Mouse (Mus musculus): Measurements from ENCODE around the gene Gas2l1. TPM values are rescaled to one million over a fixed set of nuclear protein-coding genes. Genes with fewer than 3 reads are reported as not detected.

The Gas2l1 gene
- total RNA-seq, 2 experiments from 2014 or later = 0.87 to 1.3 TPM

DNA sequence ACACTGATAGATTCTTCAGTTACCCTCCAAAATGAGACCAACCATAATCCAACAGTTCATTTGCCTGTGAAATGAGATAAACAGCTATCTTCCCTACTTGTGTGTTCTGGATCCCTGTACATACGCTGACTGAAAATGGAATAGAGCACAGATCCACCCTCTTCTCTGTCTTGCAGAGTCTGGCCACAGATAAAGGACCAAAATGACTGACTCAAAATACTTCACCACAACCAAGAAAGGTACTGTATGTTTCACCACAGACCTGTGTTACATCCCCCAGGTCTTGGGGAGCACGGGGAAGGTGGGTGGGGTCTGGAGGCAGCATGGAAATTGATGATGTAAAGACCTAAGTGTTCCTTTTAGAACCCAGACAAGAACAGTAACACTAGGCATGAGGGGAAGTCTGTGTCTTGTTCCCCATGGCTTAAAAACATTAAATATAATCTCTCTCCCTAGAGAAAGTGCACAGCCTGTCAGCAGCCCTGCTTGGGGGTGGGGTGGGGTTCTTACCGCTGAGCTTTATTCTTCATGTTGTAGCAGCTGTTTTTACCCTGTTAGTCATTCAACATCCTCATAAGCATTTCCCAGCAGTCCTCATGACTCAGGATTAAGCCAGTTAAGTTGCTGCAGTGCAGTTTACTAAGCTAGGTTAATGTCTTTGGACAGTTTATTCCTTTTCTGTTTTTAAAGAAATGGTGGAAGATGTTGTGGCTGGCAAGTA lies 55.6 kb downstream of the Gas2l1 start:
- ATAC-seq (replicated peaks; ENCODE audit: low FRiP score, low TSS enrichment, poor library complexity, severe bottlenecking) = peak; percentile 79

- peak; percentile 48 for ATAC-seq (replicated peaks; ENCODE audit: low FRiP score, low TSS enrichment, poor library complexity, severe bottlenecking)
Measured at GRCm38 (mm10) chr11:5008867-5009266, 56.3 kb downstream of the Gas2l1 start.

- ATAC-seq (replicated peaks; ENCODE audit: low FRiP score, low TSS enrichment, poor library complexity, severe bottlenecking) = no peak
Measured at GRCm38 (mm10) chr11:5007186-5007585, 57.9 kb downstream of the Gas2l1 start.

DNA sequence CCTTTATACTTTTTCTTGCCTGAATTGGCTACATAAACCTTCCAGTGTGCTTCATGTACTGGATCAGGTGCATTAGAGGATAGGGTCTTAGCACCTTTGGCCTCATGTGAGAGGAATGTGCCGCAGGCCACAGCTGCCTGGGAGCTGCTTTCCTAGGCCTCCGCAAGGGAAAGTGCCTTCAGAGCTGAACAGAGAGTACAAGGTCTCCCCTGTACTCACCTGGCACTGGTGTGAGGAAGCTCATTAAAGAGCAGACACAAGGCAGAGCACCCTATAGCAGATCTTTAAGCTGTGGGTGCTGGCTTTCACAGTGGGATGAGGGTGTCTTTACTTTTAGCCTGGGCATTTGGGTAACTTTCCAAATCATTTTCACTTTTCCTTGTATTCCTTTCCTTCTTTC lies 59.6 kb downstream of the Gas2l1 start:
- no peak for ATAC-seq (replicated peaks; ENCODE audit: low FRiP score, low TSS enrichment, poor library complexity, severe bottlenecking)

Other genes starting within 250 kb of the Gas2l1 start
- gene Nf2, start 215.8 kb downstream of the Gas2l1 start, total RNA-seq (2014; fragmentation: Nextera tagmentation) = 39.0 and 45.3 TPM in 2 replicates
- 68.1 and 86.7 TPM in 2 replicates for gene Nf2, start 215.8 kb downstream of the Gas2l1 start, total RNA-seq (2017)
- 12.1 and 17.8 TPM in 2 replicates for gene Nipsnap1, start 191.4 kb downstream of the Gas2l1 start, total RNA-seq (2014; fragmentation: Nextera tagmentation)
- gene Nipsnap1, start 191.4 kb downstream of the Gas2l1 start, total RNA-seq (2017) = 11.6 and 13.7 TPM in 2 replicates
- 38.3 and 51.3 TPM in 2 replicates for gene Thoc5, start 170.0 kb downstream of the Gas2l1 start, total RNA-seq (2014; fragmentation: Nextera tagmentation)
- 66.9 and 68.5 TPM in 2 replicates for gene Thoc5, start 170.0 kb downstream of the Gas2l1 start, total RNA-seq (2017)
- gene Nefh, start 117.3 kb downstream of the Gas2l1 start, total RNA-seq (2014; fragmentation: Nextera tagmentation) = 21.1 and 23.4 TPM in 2 replicates
- 30.0 and 43.5 TPM in 2 replicates for gene Nefh, start 117.3 kb downstream of the Gas2l1 start, total RNA-seq (2017)
- 136 and 160 TPM in 2 replicates for gene Ap1b1, start 78.5 kb downstream of the Gas2l1 start, total RNA-seq (2014; fragmentation: Nextera tagmentation)
- gene Ap1b1, start 78.5 kb downstream of the Gas2l1 start, total RNA-seq (2017) = 116 and 165 TPM in 2 replicates
- not detected in 2 replicates for gene Rasl10a, start 7.2 kb downstream of the Gas2l1 start, total RNA-seq (2014; fragmentation: Nextera tagmentation)
- not detected in 2 replicates for gene Rasl10a, start 7.2 kb downstream of the Gas2l1 start, total RNA-seq (2017)
- 12.7 and 33.4 TPM in 2 replicates for gene Rhbdd3, start 33.6 kb upstream of the Gas2l1 start, total RNA-seq (2014; fragmentation: Nextera tagmentation)
- 22.3 and 25.9 TPM in 2 replicates for gene Rhbdd3, start 33.6 kb upstream of the Gas2l1 start, total RNA-seq (2017)
- gene Ewsr1, start 33.9 kb upstream of the Gas2l1 start, total RNA-seq (2014; fragmentation: Nextera tagmentation) = 450 and 540 TPM in 2 replicates
- 724 and 794 TPM in 2 replicates for gene Ewsr1, start 33.9 kb upstream of the Gas2l1 start, total RNA-seq (2017)
- gene Emid1, start 86.9 kb upstream of the Gas2l1 start, total RNA-seq (2014; fragmentation: Nextera tagmentation) = 3.2 and 4.9 TPM in 2 replicates
- gene Emid1, start 86.9 kb upstream of the Gas2l1 start, total RNA-seq (2017) = 3.4 and 5.2 TPM in 2 replicates
- gene Kremen1, start 196.2 kb upstream of the Gas2l1 start, total RNA-seq (2014; fragmentation: Nextera tagmentation) = 1.1 and 3.0 TPM in 2 replicates
- gene Kremen1, start 196.2 kb upstream of the Gas2l1 start, total RNA-seq (2017) = 1.1 and 2.1 TPM in 2 replicates

All from megakaryocyte-erythroid progenitor cell, adult 5-6 weeks (primary cell).